Mouse (Mus musculus) urinary bladder, postnatal 25 days (tissue): Measurements from ENCODE around the gene Scrn3.

Experiments
- DNase-seq: peaks from one replicate; pipeline ENCODE4 v3.0.0; 2022; ENCODE audit warnings: low spot score

Gene Scrn3

GRCm38 (mm10) chr2:73385641-73386355 is 73.4 kb downstream of the Scrn3 start:
- DNase-seq = no peak

GRCm38 (mm10) chr2:73386356-73387046 is 74.1 kb downstream of the Scrn3 start, which contains the start of gene Gpr155:
Gpr155 (minus strand) TSS chr2:73386572.
- peak; percentile 99 for DNase-seq
